Mouse (Mus musculus) kidney, postnatal 0 days (tissue): ENCODE measurements at regions not wholly inside any gene's neighbourhood (a gene's known extent, or its start where the extent isn't known, plus 50 kb on each side); places are given as distances from the start of the nearest gene placed in this dataset.

Experiments
- ATAC-seq: fragments of 200-750 bp; cut with Nextera tagmentation; replicated peaks from 2 replicates; pipeline ENCODE4 v1.8.0; 2017; ENCODE audit warnings: low read depth, moderate number of reproducible peaks, moderate TSS enrichment, moderate library complexity; ENCODE audit not compliant: low FRiP score
- DNase-seq: peaks from one replicate; pipeline ENCODE4 v3.0.0-alpha.2; 2016; ENCODE audit warnings: low spot score
- H3K27ac ChIP-seq: fragments of 300-500 bp; sonication (generic); 2 replicates; pipeline ENCODE4 v1.5.1; 2014; ENCODE audit warnings: mild to moderate bottlenecking
- H3K27me3 ChIP-seq: fragments of 300-500 bp; sonication (generic); 2 replicates; pipeline ENCODE4 v1.6.1; 2014; ENCODE audit warnings: low read length, mixed read lengths; ENCODE audit not compliant: insufficient read depth
- H3K36me3 ChIP-seq: fragments of 300-500 bp; sonication (generic); 2 replicates; pipeline ENCODE4 v1.6.1; 2014; ENCODE audit warnings: low read length, mixed read lengths; ENCODE audit not compliant: insufficient read depth
- H3K4me1 ChIP-seq: fragments of 300-500 bp; sonication (generic); replicated peaks from 2 replicates; pipeline ENCODE4 v1.6.1; 2014; ENCODE audit warnings: antibody characterized with exemption, low read length, mixed read lengths; ENCODE audit not compliant: insufficient read depth
- H3K4me2 ChIP-seq: fragments of 300-500 bp; sonication (generic); 2 replicates; pipeline ENCODE4 v1.6.1; 2014; ENCODE audit warnings: mild to moderate bottlenecking, low read length, moderate library complexity, mixed read lengths
- H3K4me3 ChIP-seq: fragments of 300-500 bp; sonication (generic); replicated peaks from 2 replicates; pipeline ENCODE4 v1.5.1; 2014; ENCODE audit warnings: low read depth, low read length
- H3K9ac ChIP-seq: fragments of 300-500 bp; sonication (generic); 2 replicates; pipeline ENCODE4 v1.6.1; 2014; ENCODE audit warnings: low read depth, low read length
- H3K9me3 ChIP-seq: fragments of 300-500 bp; sonication (generic); replicated peaks from 2 replicates; pipeline ENCODE4 v1.6.1; 2016; ENCODE audit warnings: low read length, inconsistent platforms, mixed read lengths
- CTCF ChIP-seq: IDR thresholded peaks from 2 replicates; pipeline ENCODE4 v1.5.1; 2016; ENCODE audit warnings: antibody characterized with exemption, low read depth, mild to moderate bottlenecking, moderate library complexity

GRCm38 (mm10) chrX:152860008-152860407, 78.3 kb downstream of the Gpr143 start:
- DNase-seq (peak; percentile 0), ATAC-seq (peak; percentile 54; the same call in 1 of the 2 replicates)
- no peak overlapping the region for H3K27ac ChIP-seq
- no peaks in the 10 kb centered on the region for H3K4me1 ChIP-seq
- TF ChIP-seq CTCF = no peak
- no peak overlapping the region for H3K4me2 ChIP-seq
- H3K9ac ChIP-seq = no peak overlapping the region
- H3K4me3 ChIP-seq = no peak overlapping the region
- H3K36me3 ChIP-seq = no peaks in the 10 kb centered on the region
- H3K9me3 ChIP-seq = no peaks in the 10 kb centered on the region; the same call in 1 of the 2 replicates
- no peaks in the 10 kb centered on the region for H3K27me3 ChIP-seq
